Mouse (Mus musculus) E14TG2a.4 (cell line): ENCODE data around the gene AC161166.1.

ENCODE experiments used
- CTCF ChIP-seq: conservative IDR thresholded peaks from 2 replicates; pipeline ENCODE4 v1.5.1; 2014; ENCODE audit warnings: low read length
- NANOG ChIP-seq: IDR thresholded peaks from 2 replicates; pipeline ENCODE4 v1.6.1; 2014; ENCODE audit warnings: borderline replicate concordance, low read length, mixed read lengths

- no peak for TF ChIP-seq CTCF
- no peak for TF ChIP-seq NANOG
Measured at GRCm38 (mm10) chr7:24476338-24476737, 35.9 kb downstream of the AC161166.1 start.
